Mouse (Mus musculus) Muller cell, postnatal 12 days (primary cell): ENCODE measurements around the gene Xirp2.

Source experiments
- DNase-seq: peaks from one replicate; pipeline ENCODE4 v3.0.0-alpha.2; 2015; ENCODE audit errors: inconsistent ontology term

Gene Xirp2

DNA sequence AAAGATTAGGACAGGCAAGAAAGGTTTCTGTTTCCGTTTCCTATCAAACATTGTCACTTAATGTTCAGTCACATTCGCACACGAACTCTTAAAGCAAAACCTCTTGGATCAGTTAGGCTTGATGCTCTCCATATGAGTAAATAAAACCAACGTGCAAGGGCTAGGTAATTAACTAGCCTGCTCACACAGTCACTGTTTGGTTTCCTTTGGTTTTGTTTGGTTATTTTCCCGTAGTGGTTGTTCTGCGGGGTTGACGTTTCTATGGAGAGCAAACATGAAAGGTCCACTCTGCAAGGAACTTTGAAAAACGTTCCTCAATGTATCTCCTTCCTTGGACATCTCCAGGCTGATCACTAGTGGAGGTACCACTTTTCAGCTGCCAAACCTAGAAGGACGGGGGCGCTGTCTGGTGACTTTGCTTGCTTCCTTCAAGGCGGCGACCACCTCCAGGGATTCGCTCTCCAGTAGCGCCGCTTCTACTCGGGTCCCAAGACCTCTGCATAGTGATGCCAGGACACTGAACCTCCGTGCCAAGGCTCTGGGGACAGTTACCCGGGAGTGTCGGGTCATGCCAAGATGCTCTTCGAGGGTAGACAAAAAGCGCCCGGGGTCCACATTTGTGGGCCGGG lies 119.2 kb downstream of the Xirp2 start:
- DNase-seq = no peak

DNA sequence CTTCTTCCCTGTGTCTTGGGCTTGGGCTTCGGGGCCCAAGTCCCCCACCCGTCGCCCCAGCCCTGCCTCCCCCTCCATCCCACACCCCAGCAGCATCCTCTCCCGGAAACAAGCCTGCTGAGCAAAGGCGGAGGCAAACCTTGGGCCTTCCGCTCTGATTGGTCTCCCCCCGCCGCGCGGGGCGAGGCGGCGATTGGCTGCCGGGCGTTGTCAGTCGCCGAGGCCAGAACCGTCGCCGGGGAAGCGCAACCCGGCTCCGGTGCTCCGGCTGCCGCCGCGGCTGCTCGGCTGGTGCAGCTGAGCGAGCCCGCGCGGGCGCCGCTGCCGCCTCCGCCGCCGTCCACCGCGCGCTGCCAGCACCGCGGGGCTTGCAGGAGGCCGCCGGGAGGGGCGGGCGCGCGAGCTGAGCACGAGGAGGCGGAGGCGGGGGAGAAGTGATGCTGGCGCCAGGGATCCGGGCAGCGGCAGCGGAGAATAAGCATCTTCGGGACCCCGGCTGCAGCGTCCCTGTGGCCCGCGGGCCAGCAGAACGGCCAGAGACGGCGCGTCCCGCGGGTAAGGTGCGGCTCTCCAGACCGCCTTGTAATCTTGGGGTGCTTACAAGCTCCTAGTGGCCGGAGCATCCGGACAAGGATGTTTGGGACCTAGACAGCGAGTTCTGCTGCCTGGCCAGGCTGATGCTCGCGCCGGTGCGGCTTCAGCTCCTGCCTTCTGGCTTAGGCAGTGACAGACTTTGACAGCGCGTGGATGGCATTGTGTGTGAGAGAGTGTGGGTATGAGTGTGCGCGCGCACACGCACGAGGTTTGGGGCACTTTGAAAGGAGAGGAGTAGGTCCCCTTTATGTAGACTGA lies 119.9 kb downstream of the Xirp2 start, which contains the start of gene B3galt1:
Gene B3galt1, plus strand, starts transcription at position 392 of the 852 bp plus-strand sequence.
- DNase-seq = peak; percentile 96

DNA sequence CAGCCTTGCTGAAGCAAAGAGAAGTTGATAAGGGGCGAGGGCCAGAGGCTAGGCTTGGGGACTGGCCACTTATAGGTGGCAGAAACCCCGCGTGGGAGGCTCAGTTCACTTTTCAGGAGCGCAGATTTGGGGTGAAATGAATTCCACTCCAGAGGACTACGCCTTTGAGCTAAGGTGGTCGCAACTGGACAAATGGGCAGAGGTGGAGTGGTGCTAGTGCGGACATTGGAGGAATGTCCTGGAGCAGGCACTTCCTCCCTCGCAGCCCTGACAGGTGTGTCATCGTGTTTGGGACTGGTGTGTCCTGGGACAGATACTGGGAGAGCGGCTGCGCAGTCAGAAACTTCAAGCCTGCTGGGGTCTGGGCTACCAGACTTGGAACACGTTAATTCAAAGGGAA lies 120.8 kb downstream of the Xirp2 start:
- DNase-seq = peak; percentile 55

DNA sequence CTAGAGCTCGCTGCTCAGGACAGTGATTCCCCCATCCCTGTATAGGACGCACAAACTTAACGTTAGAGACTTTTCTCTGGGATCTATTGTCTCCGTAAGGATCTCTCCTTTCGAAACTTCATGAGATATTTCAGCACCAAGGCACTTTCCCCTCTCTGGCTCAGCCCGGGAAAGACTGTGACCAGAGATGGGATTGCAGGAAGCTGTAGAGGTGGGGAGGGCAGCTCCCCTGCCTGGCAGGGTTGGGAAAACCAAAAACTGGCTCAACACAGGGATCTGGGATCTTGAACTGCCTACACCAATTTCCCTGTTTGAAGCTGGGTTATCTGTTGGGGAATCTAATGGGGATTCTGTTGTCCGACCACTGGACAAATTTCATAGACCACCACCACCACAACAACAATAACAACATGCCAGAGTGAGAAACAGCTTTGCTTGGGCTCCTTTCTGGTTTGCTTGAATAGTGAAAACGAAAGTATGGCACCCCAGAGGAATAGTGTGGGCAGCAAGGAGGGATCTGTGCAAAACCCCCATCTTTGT lies 121.4 kb downstream of the Xirp2 start:
- peak; percentile 72 for DNase-seq
